Mouse (Mus musculus): ENCODE results near the gene Slc2a4.
"Not testable (repeated sequence)": the region's sequence is repeated elsewhere in the genome, so short reads cannot be mapped to it uniquely, and the experiment has no call there.

Slc2a4 gene

DNA sequence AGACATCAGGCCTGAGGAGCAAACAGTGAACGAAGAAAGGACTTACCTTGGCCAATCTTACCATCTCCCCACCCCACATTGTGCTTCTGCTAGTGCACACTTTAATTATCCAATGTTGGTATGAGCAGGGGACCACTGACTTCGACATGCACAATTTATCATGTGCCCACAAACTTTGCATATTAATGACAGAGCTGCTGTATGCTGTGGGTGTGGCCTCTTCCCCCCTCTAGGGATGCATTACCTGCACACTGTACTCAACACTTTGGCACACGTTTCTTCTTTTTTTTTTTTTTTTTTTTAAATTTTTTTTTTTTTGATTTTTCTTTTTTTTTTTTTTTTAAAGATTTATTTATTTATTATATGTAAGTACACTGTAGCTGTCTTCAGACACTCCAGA lies 22.8 kb upstream of the Slc2a4 start:
- no peak for DNase-seq (ENCODE audit: low read depth, low spot score)

DNA sequence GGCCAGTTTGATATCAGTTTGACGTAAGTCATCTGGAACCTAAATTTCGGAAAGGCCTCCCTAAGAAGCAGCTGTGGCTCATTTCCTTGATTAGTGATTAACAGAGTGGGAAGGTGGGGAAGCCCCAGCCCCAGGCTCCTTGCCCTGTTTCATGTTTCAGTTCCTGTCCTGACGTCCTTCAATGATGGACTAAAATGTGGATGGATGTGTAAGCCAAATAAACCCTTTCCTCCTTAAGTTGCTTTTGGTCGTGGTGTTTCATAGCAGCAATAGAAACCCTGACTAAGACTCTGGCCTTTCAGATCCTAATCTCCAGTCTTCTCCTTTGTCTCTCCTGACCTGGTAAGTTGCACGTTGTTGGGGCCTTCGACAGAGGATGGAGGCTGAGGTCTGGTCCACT lies 22.2 kb upstream of the Slc2a4 start:
- no peak for DNase-seq (ENCODE audit: low read depth, low spot score)

DNA sequence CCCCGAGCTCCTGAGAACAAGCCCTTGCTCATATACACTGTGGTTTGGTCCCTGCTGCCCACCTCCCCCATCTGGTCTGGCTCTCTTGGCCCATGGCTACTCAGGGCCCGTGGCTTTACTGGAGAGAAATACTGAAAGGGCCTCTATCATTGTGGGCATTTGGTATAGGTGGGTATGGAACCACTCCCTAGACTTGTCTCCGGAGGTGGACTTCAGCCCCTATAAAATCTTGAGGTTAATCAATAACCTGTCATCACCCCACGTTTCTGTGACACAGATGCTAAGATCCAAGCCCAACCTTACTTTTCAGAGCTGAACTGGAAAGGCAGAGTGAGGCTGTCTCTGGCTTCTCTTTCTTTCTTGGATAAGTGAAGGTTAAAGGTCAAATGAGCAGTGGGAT lies 20.8 kb upstream of the Slc2a4 start:
- no peak for DNase-seq (ENCODE audit: low read depth, low spot score)

DNA sequence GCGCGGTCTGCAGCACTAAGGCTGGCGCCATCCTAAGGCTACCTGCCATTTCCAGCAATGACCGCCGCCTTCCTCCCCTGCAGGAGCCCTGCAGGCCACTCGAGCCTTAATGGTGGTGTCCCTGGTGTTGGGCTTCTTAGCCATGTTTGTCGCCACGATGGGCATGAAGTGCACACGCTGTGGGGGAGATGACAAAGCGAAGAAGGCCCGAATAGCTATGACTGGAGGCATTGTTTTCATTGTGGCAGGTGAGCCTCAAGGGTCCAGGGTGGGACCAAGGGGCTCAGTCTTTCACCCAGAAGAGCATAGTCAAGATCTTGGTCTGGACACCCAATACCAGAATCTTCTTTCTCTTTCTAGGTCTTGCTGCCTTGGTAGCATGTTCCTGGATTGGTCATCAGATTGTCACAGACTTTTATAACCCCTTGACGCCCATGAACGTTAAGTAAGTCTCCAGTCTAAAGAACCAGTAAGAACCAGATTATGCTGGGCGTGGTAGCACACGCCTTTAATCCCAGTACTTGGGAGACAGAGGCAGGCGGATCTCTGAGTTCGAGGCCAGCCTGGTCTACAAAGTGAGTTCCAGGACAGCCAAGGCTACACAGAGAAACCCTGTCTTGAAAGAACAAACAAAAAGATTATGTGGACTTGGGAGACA lies 19.0 kb upstream of the Slc2a4 start:
- no peak for DNase-seq (ENCODE audit: low read depth, low spot score)

DNA sequence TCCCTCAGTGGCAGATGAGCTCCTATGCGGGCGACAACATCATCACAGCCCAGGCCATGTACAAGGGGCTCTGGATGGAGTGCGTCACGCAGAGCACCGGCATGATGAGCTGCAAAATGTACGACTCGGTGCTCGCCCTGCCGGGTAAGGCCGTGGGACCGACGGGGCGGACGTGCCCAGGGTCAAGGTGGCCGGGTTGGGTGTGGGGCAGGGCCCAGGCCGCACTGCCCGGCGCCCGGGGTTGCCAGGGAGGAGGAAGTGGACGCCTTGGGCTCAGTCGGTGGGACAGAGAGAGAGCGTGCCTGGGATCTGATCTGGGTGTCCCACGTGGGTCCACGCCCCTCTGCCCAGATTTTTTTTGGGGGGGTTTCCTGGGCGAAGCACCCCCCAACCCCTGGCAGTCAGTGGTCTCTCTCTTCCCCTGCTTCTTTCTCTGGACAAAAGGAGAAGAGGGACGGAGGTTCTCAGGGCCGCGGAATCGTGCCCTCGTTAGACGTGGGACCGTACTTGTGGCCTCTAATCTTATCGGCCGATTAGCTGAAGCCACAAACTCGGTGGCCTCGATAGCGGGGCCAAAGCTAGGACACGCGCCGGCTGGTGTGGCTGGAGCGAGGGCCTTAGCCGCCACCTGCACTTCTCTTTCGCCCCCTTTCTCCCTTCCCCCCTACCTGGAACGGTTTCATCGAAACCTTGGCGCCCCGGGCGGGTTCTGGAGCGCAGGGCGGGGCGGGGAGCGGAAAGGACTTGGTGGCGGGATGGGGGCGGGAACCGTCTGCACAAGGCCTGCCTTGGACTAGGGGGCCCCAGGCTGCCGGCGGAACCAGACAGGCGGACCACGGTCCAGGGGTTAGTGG lies 18.2 kb upstream of the Slc2a4 start:
- peak; percentile 36 for DNase-seq (ENCODE audit: low read depth, low spot score)

DNA sequence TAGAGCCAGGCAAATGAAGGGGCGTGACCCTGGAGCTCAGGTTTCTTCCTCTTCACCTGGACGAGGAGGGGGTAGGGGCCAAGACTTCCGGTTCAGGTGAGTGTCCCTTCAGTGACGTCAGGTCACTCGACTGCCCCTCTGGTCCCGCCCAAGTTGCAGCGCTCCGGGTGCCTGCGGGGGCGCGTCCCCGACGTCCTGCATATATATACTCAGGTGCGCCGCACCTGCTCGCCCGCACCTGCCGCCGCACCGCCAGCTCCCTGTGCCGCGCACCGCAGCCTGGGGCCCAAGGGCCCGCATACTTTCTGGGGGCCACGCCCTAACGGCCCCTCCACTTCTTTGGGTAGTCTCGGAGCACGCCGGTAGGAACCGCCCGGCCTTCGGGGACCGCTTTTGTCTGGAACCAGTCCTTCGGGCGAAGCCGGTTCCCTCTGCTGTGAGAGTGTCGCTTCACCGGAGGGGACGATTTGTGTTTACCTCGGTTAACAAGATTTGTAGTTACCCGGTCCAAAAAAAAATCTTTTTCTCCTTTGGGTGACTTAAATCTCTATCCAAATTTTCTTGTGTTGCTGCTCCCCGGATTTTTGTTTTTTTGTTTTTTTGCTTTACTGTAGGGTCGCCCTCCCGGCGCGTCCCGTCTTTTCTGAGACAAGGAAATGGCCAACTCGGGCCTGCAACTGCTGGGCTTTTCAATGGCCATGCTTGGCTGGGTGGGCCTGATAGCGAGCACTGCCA lies 17.4 kb upstream of the Slc2a4 start:
- DNase-seq (ENCODE audit: low read depth, low spot score) = no peak

DNA sequence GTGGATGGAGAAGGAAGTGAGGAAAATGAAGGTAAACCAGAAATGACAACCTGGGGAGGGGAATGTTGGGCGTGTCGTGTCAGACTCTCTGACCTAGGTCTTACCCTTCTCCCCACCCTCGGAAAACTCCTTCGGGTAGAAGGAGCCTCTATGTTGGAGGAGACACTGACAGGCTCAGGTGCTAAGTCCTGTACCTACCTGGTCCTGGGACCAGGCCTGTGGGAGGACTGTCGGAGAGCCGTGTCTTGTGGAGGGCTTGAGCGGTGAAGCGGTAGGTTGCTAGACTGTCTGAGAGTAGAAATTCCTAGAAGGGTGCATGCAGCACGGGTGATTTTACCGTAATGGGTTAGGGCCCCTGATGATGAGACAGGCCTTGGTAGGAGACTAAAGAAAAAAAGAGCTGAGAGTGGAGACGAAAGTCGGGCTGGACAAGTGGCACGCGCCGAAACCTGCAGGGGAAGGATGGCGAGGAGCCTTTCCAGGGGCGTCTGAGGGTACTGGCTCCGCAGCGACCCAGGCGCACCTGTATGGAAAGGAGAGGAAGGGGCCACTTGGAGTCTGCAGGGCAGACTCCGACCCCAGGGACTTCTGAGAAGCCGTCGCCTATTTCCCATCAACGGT lies 16.8 kb upstream of the Slc2a4 start, which contains the start of gene Cldn7:
TSS of gene Cldn7 (plus strand) at position 130 of the 621 bp plus-strand sequence.
- no peak for DNase-seq (ENCODE audit: low read depth, low spot score)

DNA sequence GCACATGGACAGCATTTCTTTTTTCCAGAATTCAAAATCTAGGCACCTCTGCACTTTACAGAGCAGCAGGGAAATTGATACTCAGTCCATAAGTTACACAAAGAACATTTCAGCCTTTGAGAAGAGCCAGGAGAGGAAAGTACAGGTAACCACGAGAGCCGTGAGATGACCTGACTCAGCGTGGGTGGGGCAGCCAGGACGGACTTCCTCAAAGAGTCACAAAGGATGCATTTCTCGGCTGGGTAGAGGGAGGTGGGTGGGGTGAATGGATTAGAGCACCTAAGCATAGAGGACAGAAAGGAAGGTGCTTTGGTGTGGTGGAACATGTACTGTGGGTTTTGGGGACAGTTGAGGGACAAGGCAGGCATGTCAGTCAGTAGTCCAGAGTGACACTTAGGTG lies 13.9 kb upstream of the Slc2a4 start:
- DNase-seq (ENCODE audit: low read depth, low spot score) = no peak

DNA sequence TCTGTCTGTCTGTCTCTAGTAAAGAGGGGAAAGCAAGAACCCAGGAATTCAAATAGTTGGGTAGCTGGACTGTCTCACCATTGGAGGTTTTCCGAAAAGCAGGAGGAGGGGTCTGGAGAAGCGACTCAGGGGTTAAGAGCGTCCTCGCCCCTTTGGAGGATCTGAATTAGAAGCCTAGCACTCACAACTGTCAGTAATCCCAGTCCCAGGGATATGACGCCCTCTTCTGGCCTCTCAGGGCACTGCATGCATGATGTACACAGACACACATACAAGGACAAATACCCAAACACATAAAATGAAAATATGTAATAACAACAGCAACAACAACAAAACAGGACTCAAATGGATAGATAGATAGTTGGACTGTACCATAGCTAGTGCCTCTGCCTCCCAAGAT lies 12.6 kb upstream of the Slc2a4 start:
- no peak for DNase-seq (ENCODE audit: low read depth, low spot score)

DNA sequence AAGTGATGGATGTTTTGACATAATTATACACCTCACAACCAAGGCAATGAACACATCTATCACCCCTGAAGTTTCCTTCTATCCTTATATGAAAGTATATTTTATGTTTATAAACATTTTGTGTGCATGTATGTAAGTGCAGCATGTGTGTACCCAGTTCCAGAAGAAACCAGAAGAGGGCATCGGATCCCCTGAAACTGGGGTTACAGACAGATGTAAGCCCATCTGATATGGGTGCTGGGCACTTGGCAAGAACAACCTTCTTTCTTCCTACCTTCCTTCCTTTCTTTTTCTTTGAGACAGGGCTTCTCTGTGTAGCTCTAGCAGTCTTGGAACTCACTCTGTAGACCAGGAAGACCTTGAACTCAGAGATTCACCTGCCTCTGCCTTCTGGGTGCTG lies 8.2 kb upstream of the Slc2a4 start:
- DNase-seq (ENCODE audit: low read depth, low spot score) = no peak

DNA sequence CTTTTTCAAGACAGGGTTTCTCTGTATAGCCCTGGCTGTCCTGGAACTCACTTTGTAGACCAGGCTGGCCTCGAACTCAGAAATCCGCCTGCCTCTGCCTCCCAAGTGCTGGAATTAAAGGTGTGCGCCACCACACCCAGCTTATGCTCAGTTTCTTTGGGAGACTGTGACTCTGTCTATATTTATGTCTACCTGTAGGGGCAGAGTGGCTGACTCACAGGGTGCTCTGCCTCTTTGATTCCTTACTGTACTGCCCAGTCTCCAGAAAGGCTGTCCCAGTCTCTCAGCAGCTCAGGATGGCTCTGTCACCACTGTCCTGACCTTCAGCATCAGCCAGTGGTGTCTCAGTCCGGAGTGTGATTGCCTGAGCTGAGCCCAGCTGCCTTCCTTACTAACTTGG lies 7.6 kb upstream of the Slc2a4 start:
- DNase-seq (ENCODE audit: low read depth, low spot score) = not testable (repeated sequence)

DNA sequence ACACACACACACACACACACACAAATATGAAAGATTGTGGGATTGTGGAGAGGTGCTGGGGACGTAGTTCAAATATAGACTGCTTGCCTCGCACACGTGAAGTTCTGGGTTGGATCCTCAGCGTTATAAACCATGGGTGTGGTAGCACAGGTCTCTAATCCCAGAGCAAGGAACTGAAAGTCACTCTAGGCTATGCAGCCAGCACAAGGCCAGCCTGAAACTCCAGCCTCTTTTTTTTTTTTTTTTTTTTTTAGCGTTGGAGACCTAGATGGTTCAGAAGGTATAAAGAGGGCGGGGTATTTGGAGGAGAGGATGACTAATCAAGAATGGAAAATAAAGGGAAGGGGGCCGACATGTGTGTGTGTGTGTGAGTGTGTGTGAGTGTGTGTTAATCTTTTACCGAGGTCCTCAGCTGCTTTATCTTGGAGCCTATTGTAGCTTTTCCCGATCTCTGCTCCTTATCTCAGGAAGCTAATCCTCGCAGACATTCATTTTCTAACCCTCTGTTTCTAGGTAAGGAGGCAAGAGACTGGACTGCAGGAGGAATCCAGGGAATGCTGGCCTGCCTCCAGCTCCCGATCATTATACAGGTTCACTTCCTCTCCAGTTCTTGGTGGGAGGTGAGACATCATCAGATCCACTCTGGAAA lies 5.4 kb upstream of the Slc2a4 start:
- no peak for DNase-seq (ENCODE audit: low read depth, low spot score)

DNA sequence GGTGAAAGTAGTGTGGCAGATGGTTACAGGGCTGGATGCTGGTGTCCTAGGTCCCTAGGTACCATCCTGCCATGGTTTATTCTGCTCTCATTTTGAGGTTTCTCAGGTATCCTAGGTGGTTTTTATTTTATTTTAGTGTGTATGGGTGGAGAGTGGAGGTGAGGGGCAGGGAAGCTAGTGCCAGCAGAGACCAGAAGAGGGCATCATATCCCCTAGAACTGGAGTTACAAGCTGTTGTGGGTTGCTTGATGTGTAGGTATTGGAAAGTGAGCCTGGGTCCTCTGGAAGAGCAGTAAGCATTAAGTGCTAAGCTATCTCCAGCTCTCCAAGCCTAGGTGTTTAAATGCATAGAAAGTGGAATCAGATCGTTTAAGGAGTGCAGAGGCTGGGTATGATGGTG lies 4.3 kb upstream of the Slc2a4 start:
- DNase-seq (ENCODE audit: low read depth, low spot score) = no peak

DNA sequence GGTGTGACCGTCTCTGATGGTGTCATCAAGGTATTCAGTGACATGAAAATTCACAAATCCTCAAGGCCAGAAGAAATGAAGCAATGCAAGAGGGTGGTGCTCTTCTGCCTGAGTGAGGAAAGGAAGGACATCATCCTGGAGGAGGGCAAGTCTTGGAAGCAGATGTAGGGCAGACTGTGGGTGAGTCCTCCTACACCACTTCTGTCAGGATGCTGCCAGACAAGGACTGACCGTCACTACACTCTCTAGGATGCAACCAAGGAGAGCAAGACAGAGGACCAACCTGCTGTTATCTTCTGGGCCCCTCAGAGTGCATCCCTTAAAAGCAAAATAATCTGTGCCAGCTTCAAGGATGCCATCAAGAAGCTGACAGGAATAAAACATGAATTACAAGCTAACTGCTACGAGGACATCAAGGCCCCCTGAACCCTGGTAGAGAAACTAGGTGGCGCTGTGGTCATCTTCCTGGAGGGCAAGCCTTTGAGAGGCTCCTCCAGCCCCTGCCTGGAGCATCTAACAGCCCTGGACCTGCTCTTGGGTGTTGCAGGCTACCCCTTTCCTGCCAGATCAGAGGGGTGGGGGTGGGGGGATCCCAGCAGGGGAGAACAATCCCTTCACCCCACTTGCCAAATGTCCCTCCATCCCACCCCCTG lies 2.9 kb upstream of the Slc2a4 start:
- DNase-seq (ENCODE audit: low read depth, low spot score) = no peak

DNA sequence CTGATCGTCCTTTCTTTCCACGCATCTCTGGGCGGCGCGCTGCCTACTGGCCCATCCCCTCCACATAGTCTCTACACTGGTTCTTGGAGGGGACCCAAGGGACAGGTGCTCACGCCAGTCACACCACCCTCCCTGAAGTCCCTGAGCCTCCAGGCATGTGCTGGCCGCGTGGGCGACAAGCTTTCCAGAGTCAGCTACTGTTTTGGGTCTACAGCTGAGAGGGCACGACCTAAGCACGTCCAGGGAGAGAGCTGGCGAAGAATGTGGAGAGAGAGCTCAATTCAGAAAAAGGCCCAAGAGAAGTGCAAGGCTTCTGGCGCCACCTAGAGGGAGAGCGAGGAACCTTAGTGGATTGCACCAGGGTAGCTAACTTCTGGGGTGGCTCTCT lies 769 bp upstream of the Slc2a4 start:
- peak; percentile 81 for DNase-seq (ENCODE audit: low read depth, low spot score)

DNA sequence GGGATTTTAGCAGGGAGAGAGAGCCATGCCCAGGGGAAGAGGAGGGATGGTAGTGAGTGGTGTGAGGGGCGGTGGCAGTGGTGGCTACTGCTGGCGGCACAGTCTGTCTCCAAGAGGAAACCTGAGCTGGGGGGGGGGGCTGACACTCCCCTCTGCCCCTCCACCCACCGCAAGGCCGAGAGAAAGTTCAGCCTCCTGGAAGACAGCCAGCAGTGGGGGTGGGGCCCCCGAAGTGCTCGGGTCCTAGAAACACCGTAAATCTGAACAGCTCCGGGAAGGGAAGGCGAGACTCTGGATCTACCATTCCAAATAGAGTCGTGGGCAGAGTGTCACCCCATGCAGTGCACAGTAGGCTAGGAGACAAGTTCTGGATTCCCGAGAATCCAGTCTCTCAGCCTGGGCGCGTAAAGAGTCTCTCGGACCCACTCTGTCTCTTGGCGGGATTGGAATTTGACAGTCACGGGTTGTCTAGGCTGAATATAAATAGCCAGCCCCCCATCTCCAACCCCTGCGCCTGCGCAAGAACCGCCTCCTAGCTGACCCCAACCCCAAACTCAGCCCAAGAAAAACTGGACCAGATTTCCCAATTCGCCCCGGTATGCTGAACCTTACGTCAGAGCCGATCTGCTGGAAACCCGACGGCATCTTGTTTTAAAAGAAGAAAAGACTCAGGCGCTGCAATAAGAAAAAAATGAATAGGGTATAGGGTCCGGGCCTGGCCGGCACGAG lies 487 bp downstream of the Slc2a4 start:
- DNase-seq (ENCODE audit: low read depth, low spot score) = no peak

DNA sequence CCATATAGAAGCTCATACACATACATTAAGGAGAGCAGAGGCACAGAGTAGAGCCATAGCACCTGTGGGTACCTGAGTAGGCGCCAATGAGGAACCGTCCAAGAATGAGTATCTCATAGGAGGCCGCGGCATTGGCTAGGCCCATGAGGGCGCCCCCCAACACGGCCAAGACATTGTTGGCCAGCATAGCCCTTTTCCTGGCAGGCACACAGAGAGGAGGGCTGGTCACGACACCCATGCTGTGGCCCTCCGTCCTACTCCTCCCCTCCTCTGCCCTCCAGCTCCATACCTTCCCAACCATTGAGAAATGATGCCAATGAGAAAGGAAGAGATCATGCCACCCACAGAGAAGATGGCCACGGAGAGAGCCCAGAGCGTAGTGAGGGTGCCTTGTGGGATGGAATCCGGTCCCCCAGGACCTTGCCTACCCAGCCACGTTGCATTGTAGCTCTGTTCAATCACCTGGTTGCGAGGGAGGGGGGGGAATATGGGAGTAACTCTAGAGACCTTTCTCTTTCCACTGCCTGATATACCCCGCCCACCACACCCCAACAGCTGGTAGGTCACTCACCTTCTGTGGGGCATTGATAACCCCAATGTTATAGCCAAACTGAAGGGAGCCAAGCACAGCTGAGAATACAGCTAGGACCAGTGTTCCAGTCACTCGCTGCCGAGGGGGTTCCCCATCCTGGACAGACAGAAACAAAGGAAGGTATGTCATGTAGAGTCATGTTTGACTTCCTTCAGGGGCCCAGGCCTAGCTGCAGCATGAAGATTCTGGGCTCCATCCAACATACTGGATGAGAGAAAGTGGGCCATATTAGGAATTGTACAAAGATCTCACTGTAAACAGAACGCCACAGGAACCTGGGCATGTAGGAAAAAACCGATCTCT lies 1.7 kb downstream of the Slc2a4 start:
- DNase-seq (ENCODE audit: low read depth, low spot score) = no peak

DNA sequence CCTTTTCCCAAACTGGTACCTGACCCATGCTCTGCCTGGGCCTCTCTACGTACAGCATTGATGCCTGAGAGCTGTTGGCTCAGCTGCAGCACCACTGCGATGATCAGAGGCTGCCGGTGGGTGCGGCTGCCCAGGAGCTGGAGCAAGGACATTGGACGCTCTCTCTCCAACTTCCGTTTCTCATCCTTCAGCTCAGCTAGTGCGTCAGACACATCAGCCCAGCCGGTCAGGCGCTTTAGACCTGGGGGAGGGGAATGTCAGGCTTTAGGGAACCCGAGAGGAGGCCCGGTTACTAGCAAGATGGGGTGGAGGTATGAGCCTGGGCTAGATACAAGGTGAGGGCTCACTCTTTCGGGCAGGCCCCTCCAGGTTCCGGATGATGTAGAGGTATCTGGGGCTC lies 2.8 kb downstream of the Slc2a4 start:
- DNase-seq (ENCODE audit: low read depth, low spot score) = no peak

DNA sequence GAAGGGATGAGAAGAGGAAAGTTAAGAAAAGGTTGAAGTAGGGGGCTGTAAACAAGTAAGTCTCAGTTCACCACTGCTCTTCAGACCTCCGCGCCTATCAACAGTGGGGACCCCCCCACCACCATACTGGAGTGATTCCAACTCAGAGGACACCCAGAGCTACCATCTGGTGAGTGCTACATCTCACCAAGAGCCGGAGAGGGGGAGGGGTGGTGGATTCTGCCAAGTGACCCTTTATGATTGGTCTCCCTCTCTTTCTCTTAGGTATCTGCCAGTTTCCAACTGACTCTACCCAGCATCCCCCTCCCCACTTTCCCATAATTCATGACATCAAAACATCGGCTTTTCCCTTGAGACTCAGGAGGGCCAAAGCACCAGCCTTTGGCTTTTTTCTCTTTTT lies 7.0 kb downstream of the Slc2a4 start:
- DNase-seq (ENCODE audit: low read depth, low spot score) = no peak

All from retina, postnatal 7 days (tissue).